Comparison of ENCODE assay signal across 12 mouse cellular contexts in the genomic region with DNA sequence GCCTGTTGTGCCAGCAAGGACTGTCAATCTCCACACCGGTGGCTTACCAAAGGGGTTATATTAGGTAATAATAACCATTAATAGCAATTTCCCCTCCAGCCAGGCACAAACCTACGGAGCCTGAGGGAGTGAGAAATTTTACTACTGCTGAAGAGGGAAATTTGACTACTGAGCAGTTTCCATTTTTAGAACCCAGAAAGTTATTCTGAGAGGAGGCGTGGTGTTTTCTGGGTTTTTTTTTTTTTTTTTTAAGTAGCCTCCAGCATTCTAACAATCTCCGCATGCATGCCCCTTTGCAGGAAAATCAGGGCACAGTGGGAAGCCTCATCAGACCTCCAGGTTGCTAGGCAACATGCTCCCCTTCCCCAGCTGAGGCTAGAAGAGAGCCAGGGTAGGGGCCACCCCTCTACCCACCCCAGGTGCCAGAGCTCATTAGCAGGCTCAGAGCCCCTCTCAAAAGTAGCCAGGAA. TPM values are rescaled to one million over a fixed set of nuclear protein-coding genes. Genes with fewer than 3 reads are reported as not detected.
A peak's percentile ranks its signal among the peaks of the same experiment; 100 is the strongest.
DNase-seq lines count a peak whose midpoint lies in the region; ATAC-seq lines count a peak whose summit lies in the region.
"Had no signal": no experiment of that assay in that cellular context is flagged by ENCODE, and none has a peak within 500 bp of the region (broad histone marks: within the 10 kb centered on the region; RNA-seq: fewer than 3 reads in every experiment).

No protein-coding gene starts in this region.

- 0 out of 2 replicates have a peak, but pooled peaks cover 2% of the 10 kb centered on the region for H3K27me3 ChIP-seq in embryonic facial prominence, embryonic 10.5 days (replicated peaks; ENCODE audit: low read depth, poor library complexity, severe bottlenecking)
- no peaks in the 10 kb centered on the region for H3K27me3 ChIP-seq in hindbrain, embryonic 13.5 days
- no peaks in the 10 kb centered on the region for H3K27me3 ChIP-seq in midbrain, embryonic 15.5 days (replicated peaks)
- H3K27me3 ChIP-seq: kidney, embryonic 15.5 days; limb, embryonic 15.5 days had no signal

- no peak overlapping the region for H3K9ac ChIP-seq in hindbrain, embryonic 13.5 days
- no peak overlapping the region for H3K9ac ChIP-seq in midbrain, embryonic 15.5 days
- H3K9ac ChIP-seq: kidney, embryonic 15.5 days; limb, embryonic 15.5 days had no signal

- peak; percentile 71 for ATAC-seq in hindbrain, embryonic 13.5 days (ENCODE audit: low FRiP score)
- peak; percentile 79 for ATAC-seq in midbrain, embryonic 15.5 days (replicated peaks)

- no peak overlapping the region for H3K4me3 ChIP-seq in embryonic facial prominence, embryonic 10.5 days
- no peak overlapping the region for H3K4me3 ChIP-seq in hindbrain, embryonic 13.5 days
- H3K4me3 ChIP-seq in midbrain, embryonic 15.5 days = no peak overlapping the region
- H3K4me3 ChIP-seq: kidney, embryonic 15.5 days; limb, embryonic 15.5 days had no signal

- peak; percentile 66 for DNase-seq in embryo, embryonic 10 days (ENCODE audit: low spot score)
- no peak for DNase-seq in embryo, embryonic 9.5 days (ENCODE audit: extremely low spot score)
- peak; percentile 41 for DNase-seq in embryonic facial prominence, embryonic 10.5 days (ENCODE audit: low spot score)
- no peak for DNase-seq in ovary, adult 18-20 months (ENCODE audit: low spot score)
- DNase-seq in adrenal gland, adult 18-20 months (ENCODE audit: low spot score in 2 of 2) = no peak
- DNase-seq in right cerebral cortex, postnatal 4 days = no peak
- DNase-seq: lung, postnatal 4 days had no signal

- H3K36me3 ChIP-seq in embryonic facial prominence, embryonic 10.5 days (replicated peaks) = no peaks in the 10 kb centered on the region
- no peaks in the 10 kb centered on the region for H3K36me3 ChIP-seq in hindbrain, embryonic 13.5 days
- H3K36me3 ChIP-seq in midbrain, embryonic 15.5 days (replicated peaks) = no peaks in the 10 kb centered on the region
- H3K36me3 ChIP-seq: kidney, embryonic 15.5 days; limb, embryonic 15.5 days had no signal

- H3K9me3 ChIP-seq in embryonic facial prominence, embryonic 10.5 days = no peaks in the 10 kb centered on the region
- no peaks in the 10 kb centered on the region for H3K9me3 ChIP-seq in hindbrain, embryonic 13.5 days
- no peaks in the 10 kb centered on the region for H3K9me3 ChIP-seq in midbrain, embryonic 15.5 days
- H3K9me3 ChIP-seq: kidney, embryonic 15.5 days; limb, embryonic 15.5 days had no signal

- 29% methylated on average over 4 of the region's 4 CpGs for WGBS in embryonic facial prominence, embryonic 10.5 days
- WGBS in hindbrain, embryonic 13.5 days = 11% methylated on average over 4 of the region's 4 CpGs
- 9% methylated on average over 4 of the region's 4 CpGs for WGBS in midbrain, embryonic 15.5 days

- no peak overlapping the region; the same call in 1 of the 2 replicates for H3K27ac ChIP-seq in embryonic facial prominence, embryonic 10.5 days (replicated peaks)
- H3K27ac ChIP-seq in hindbrain, embryonic 13.5 days = peak overlapping the region; percentile 49
- peak overlapping the region; percentile 42 for H3K27ac ChIP-seq in midbrain, embryonic 15.5 days
- H3K27ac ChIP-seq: kidney, embryonic 15.5 days; limb, embryonic 15.5 days had no signal

- H3K4me2 ChIP-seq in hindbrain, embryonic 13.5 days = no peak overlapping the region
- no peak overlapping the region for H3K4me2 ChIP-seq in midbrain, embryonic 15.5 days
- H3K4me2 ChIP-seq: kidney, embryonic 15.5 days; limb, embryonic 15.5 days had no signal

- peaks cover 35% of the 10 kb centered on the region for H3K4me1 ChIP-seq in embryonic facial prominence, embryonic 10.5 days
- H3K4me1 ChIP-seq in hindbrain, embryonic 13.5 days (replicated peaks) = peaks cover 29% of the 10 kb centered on the region
- peaks cover 13% of the 10 kb centered on the region for H3K4me1 ChIP-seq in midbrain, embryonic 15.5 days

RNA-seq across cellular contexts. Expression of a gene that starts 43.1 kb away (rescaled TPM):
- polyA plus RNA-seq in embryonic facial prominence, embryonic 10.5 days (2016; fragmentation: Nextera tagmentation; extraction: Ambion mirVana) = not detected in 2 replicates
- not detected in 2 replicates for polyA plus RNA-seq in hindbrain, embryonic 13.5 days (2015; fragmentation: Nextera tagmentation; extraction: Ambion mirVana)
- 0.09 TPM in 1 of 2 replicates, not detected in the other for polyA plus RNA-seq in midbrain, embryonic 15.5 days (2015; fragmentation: Nextera tagmentation; extraction: Ambion mirVana)
- total RNA-seq in adrenal gland, adult 18-20 months (2021) = not detected
- polyA plus RNA-seq: C2C12; kidney, embryonic 15.5 days; limb, embryonic 15.5 days had no signal

Comparison
In these comparisons a context has a peak if more than half of its experiments do, and no peak if none do; other contexts are left out.
1. DNase-seq: peak in embryo, embryonic 10 days (single experiment) and embryonic facial prominence, embryonic 10.5 days (single experiment); none in embryo, embryonic 9.5 days (single experiment), ovary, adult 18-20 months (single experiment), adrenal gland, adult 18-20 months (0 of 2) and right cerebral cortex, postnatal 4 days (single experiment).